Mouse (Mus musculus) kidney, embryonic 15.5 days (tissue): ENCODE data around the gene Ccdc92. TPM values are rescaled to one million over a fixed set of nuclear protein-coding genes. Genes with fewer than 3 reads are reported as not detected.

Source experiments
- ATAC-seq: fragments of 200-750 bp; cut with Nextera tagmentation; replicated peaks from 2 replicates; pipeline ENCODE4 v1.8.0; 2017; ENCODE audit warnings: moderate TSS enrichment; ENCODE audit not compliant: low FRiP score
- H3K27ac ChIP-seq: fragments of 300-500 bp; sonication (generic); 2 replicates; pipeline ENCODE4 v1.5.1; 2015; ENCODE audit warnings: mild to moderate bottlenecking, inconsistent platforms
- H3K27me3 ChIP-seq: fragments of 300-500 bp; sonication (generic); 2 replicates; pipeline ENCODE4 v1.6.1; 2015; ENCODE audit warnings: inconsistent platforms
- H3K36me3 ChIP-seq: fragments of 300-500 bp; sonication (generic); 2 replicates; pipeline ENCODE4 v1.6.1; 2015; ENCODE audit warnings: inconsistent platforms
- H3K4me1 ChIP-seq: fragments of 300-500 bp; sonication (generic); 2 replicates; pipeline ENCODE4 v1.6.1; 2015; ENCODE audit warnings: inconsistent platforms
- H3K4me2 ChIP-seq: fragments of 300-500 bp; sonication (generic); 2 replicates; pipeline ENCODE4 v1.6.1; 2015; ENCODE audit warnings: moderate library complexity, mild to moderate bottlenecking, inconsistent platforms
- H3K4me3 ChIP-seq: fragments of 300-500 bp; sonication (generic); replicated peaks from 2 replicates; pipeline ENCODE4 v1.5.1; 2015; ENCODE audit warnings: mild to moderate bottlenecking, inconsistent platforms
- H3K9ac ChIP-seq: fragments of 300-500 bp; sonication (generic); 2 replicates; pipeline ENCODE4 v1.6.1; 2015; ENCODE audit warnings: mild to moderate bottlenecking, inconsistent platforms
- H3K9me3 ChIP-seq: fragments of 300-500 bp; sonication (generic); replicated peaks from 2 replicates; pipeline ENCODE4 v1.6.1; 2016; ENCODE audit warnings: inconsistent platforms
- WGBS: fragments of 180-500 bp; shearing (Covaris S2); methylation state at CpG from one replicate; pipeline ENCODE4 v1.1.7; 2015; ENCODE audit warnings: mixed read lengths; 5-methylcytosine and 5-hydroxymethylcytosine counted together
- polyA plus RNA-seq: library from polyadenylated mRNA; unstranded; fragments of >200 nt; fragmentation: Nextera tagmentation; extraction: Ambion mirVana; gene quantifications from 2 replicates; pipeline ENCODE4 v1.2.1, GENCODE M21; 2015

The Ccdc92 gene
- 9.1 and 9.7 TPM in 2 replicates for polyA plus RNA-seq

DNA sequence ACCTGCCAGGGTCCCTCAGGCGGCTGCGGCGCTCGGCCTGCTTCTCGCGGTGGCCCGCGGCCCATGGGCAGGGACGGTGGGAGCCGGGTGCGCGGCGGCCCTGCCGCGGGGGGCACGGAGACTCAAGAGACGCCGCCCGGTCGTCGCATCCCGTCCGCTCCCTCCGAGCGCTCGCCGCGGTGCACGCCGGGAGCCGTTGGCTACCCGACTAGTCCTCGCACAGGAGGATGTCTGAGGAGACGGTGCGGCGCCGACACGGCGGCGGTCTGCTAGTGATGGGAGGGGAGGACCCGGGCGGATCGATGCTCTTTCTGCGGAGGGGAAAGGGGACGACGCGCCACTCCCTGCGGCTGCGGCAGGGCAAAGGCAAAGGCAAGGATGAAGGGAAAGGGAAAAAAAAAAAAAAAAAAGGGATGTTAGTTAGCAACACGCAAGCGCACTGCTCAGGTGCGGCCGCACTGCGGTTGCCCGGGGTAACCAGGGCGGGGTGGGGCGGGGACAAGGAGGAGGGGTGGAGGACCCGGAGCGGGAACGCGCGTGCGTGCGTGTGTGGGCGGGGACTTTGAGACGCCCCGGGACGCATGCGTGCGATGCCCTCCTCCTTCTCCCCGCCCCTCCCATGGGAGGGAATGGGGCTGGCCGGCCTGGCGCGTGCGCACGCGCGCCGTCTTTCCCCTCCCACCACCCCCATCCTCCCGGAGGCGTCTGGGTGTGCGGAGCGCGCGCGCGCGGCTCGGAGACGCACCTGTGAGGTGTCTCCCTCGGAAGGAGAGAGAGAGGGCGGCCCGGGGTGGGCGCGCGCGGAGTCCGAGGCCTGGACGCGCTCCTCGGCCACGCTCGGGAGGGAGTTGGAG, at the start of gene Ccdc92, which contains the start of gene Zfp664:
Gene Ccdc92 (minus strand): TSS at position 412 of the 854 bp plus-strand sequence.
Gene Zfp664 (plus strand): TSS at position 679 of the 854 bp plus-strand sequence.
- Histone ChIP-seq H3K27ac (peak within 1 kb of the TSS; percentile 96), H3K27me3 (peaks cover 34% of the 10 kb centered on the region), H3K4me1 (peaks cover 37% of the 10 kb centered on the region), H3K9ac (peak within 1 kb of the TSS; percentile 95), H3K4me3 (peak within 1 kb of the TSS; percentile 97), H3K9me3 (no peaks in the 10 kb centered on the region), H3K4me2 (peak within 1 kb of the TSS; percentile 97), H3K36me3 (peaks cover 13% of the 10 kb centered on the region)
- under 1% methylated on average over 93 of the region's 103 CpGs for WGBS
- peak; percentile 94 for ATAC-seq

- Histone ChIP-seq H3K27ac (no peak overlapping the region), H3K9ac (no peak overlapping the region), H3K27me3 (no peaks in the 10 kb centered on the region), H3K9me3 (no peaks in the 10 kb centered on the region), H3K4me1 (0 out of 2 replicates have a peak, but pooled peaks cover 4% of the 10 kb centered on the region), H3K36me3 (no peaks in the 10 kb centered on the region), H3K4me2 (no peak overlapping the region), H3K4me3 (no peak overlapping the region)
- 22% methylated on average over 5 of the region's 5 CpGs for WGBS
- ATAC-seq = peak; percentile 76; the same call in 1 of the 2 replicates
Observed at GRCm38 (mm10) chr5:124908860-124909259, 46.6 kb upstream of the Ccdc92 start.

DNA sequence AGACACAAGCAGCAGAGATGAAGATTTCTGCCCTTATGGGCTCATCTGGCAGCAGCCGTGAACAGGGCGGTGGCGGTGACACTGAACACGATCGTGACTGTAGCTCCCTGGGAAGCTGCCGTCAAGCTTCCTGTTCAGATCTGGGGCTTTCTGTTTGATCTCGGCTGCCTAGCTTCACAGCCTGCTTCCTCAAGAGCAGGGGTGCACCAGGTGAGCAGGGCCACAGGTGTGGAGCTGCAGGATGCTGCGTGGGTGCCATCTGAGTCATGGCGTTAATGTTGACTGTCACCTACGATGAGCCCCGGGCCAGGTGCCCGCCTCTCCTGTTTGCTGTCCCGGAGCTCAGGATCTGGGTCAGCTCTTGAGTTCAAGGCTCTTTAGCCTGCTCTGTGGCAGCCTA, 44.7 kb upstream of the Ccdc92 start:
- 71% methylated on average over 13 of the region's 13 CpGs for whole genome bisulfite sequencing
- no peak for ATAC-seq

DNA sequence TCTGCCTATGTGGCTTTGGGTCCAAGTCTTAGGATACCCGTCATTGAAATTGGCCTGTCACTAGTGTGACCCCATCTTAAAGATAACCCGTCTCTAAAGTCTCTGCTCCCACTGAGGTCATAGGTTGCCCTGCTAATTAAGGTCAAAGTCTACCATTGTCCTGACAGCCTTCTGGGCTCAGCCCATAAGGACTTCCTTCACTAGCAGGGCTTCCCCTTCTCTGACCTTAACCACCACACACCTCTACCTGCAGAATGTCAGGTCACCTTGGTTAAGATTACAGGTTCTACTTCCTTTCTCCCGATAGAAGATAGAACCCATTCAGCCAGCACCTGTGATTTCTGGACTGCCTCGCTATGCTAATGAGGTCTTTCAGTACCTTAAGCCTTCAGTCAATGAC, 41.6 kb upstream of the Ccdc92 start:
- H3K27ac ChIP-seq = no peak overlapping the region
- WGBS = 84% methylated on average over 4 of the region's 4 CpGs
- H3K4me3 ChIP-seq = no peak overlapping the region
- H3K4me2 ChIP-seq = no peak overlapping the region
- no peak for ATAC-seq
- peaks cover 17% of the 10 kb centered on the region for H3K4me1 ChIP-seq
- H3K9ac ChIP-seq = no peak overlapping the region
- no peaks in the 10 kb centered on the region for H3K36me3 ChIP-seq
- no peaks in the 10 kb centered on the region for H3K9me3 ChIP-seq
- no peaks in the 10 kb centered on the region for H3K27me3 ChIP-seq

More for the DNA sequence above, 44.7 kb upstream of the Ccdc92 start:
- no peaks in the 10 kb centered on the region for H3K27me3 ChIP-seq
- no peaks in the 10 kb centered on the region for H3K9me3 ChIP-seq
- H3K4me1 ChIP-seq = 0 out of 2 replicates have a peak, but pooled peaks cover 4% of the 10 kb centered on the region
- H3K4me2 ChIP-seq = no peak overlapping the region
- no peak overlapping the region for H3K4me3 ChIP-seq
- no peaks in the 10 kb centered on the region for H3K36me3 ChIP-seq
- no peak overlapping the region for H3K27ac ChIP-seq
- H3K9ac ChIP-seq = no peak overlapping the region

DNA sequence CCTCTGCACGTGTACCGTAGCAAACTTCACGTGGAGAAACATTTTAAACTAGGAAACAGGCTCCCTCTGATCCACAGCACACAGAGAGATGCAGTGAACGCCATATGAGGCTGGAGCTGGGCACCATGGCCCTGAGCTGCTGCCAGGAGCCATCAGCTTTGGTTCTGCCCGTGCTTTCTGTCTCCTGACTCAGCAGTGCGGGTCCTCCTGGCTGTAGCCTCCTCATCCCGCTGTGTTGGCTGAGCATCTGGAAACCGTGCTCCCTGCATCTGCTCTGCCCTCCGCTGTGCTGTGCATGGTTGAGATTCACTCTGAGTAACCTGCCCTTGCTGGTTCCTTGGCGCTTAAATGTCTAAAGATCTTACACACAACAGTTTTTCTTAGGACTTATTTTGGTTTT, 40.0 kb upstream of the Ccdc92 start:
- Histone ChIP-seq H3K4me1 (peaks cover 14% of the 10 kb centered on the region), H3K27ac (no peak overlapping the region), H3K4me2 (no peak overlapping the region), H3K36me3 (no peaks in the 10 kb centered on the region), H3K9ac (no peak overlapping the region), H3K9me3 (no peaks in the 10 kb centered on the region), H3K27me3 (no peaks in the 10 kb centered on the region), H3K4me3 (no peak overlapping the region)
- no peak for ATAC-seq
- 86% methylated on average over 10 of the region's 10 CpGs for WGBS

DNA sequence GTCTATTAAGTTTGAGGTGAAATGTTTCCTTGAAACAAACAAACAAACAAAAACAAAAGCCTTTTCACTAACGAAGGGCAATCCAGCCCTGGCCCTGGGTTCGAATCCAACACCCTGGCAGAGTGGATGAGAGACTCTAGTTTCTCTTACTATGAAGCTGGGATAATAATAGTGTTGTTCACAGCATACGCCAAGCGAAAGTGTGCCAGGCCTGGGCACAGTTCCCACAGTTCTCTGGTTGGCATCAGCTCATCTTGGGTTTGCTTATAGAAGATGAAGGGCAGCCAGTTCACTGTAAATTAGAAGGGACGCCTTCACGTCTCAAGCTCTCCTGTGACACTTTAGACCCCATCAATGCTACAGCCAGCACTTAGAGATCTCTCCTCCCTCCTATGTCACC, 39.5 kb upstream of the Ccdc92 start:
- no peak overlapping the region for H3K4me2 ChIP-seq
- no peak overlapping the region for H3K27ac ChIP-seq
- H3K4me3 ChIP-seq = no peak overlapping the region
- H3K36me3 ChIP-seq = no peaks in the 10 kb centered on the region
- H3K9me3 ChIP-seq = no peaks in the 10 kb centered on the region
- H3K9ac ChIP-seq = no peak overlapping the region
- H3K27me3 ChIP-seq = no peaks in the 10 kb centered on the region
- WGBS = 89% methylated on average over 6 of the region's 6 CpGs
- no peak for ATAC-seq
- H3K4me1 ChIP-seq = peaks cover 15% of the 10 kb centered on the region

- ATAC-seq = no peak
- H3K27ac ChIP-seq = no peak overlapping the region
- H3K9ac ChIP-seq = no peak overlapping the region
- no peaks in the 10 kb centered on the region for H3K36me3 ChIP-seq
- H3K9me3 ChIP-seq = no peaks in the 10 kb centered on the region
- H3K27me3 ChIP-seq = no peaks in the 10 kb centered on the region
- WGBS = 68% methylated on average over 19 of the region's 19 CpGs
- no peak overlapping the region for H3K4me2 ChIP-seq
- H3K4me1 ChIP-seq = peaks cover 19% of the 10 kb centered on the region
- H3K4me3 ChIP-seq = no peak overlapping the region
Observed at GRCm38 (mm10) chr5:124900738-124901490, 38.7 kb upstream of the Ccdc92 start.

DNA sequence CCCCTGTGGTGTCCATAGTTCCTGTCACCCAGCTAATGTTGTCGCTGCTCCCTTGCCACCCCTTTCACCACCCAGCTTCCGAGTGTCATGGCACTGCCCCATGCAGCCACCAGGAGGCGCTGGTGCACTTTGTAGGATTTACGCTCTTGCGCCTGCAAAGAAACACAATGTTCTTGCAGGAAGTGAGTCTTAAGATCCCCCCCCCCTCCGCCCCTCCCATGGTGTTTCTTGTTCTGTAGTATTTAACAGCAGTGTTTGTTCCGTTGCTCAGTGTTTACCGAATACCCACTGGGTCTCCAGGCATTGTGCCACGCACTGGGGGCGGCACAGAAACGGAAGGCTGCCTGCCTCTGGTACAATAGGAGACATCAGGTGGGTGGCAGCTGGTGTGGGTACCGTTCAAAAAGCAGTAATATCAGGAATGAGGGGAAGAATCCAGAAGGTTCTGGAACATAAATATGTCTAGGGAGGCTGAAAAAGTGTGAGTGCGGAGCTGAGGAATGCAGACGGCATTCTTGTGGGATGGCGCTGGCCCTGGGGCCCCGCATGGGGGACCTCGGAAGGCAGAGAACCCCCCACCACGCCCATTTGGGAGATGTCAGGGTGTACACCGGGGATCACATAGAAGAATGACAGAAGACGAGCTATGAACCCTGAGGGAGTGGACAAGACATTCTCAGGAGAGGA, 37.9 kb upstream of the Ccdc92 start:
- Histone ChIP-seq H3K4me2 (peak overlapping the region; percentile 53), H3K9ac (no peak overlapping the region), H3K4me3 (peak overlapping the region; percentile 17; the same call in 1 of the 2 replicates), H3K36me3 (no peaks in the 10 kb centered on the region), H3K27ac (no peak overlapping the region), H3K27me3 (no peaks in the 10 kb centered on the region), H3K9me3 (no peaks in the 10 kb centered on the region), H3K4me1 (peaks cover 24% of the 10 kb centered on the region)
- WGBS = 28% methylated on average over 20 of the region's 20 CpGs
- ATAC-seq = peak; percentile 47; the same call in 1 of the 2 replicates

DNA sequence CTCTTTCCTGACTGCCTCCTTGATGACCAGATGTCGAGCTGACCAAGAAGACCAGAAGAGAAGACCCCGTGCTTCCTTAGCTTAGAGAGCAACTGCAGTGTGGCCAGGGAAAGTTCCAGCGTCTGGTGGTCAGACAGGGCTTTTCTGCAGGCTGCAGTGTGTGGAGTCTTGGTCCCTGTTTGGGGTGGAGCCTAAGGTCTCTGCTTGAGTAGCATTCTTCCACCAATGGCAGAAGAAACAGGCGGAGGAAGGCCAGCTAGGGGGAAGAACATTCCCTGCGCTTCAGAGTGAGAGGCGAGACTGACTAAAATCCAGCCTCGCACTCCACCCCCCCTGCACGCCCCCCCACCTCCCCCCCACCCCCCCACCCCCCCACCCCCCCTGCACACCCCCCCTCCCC, 33.9 kb upstream of the Ccdc92 start:
- WGBS = 34% methylated on average over 6 of the region's 8 CpGs
- H3K9ac ChIP-seq = no peak overlapping the region
- H3K4me3 ChIP-seq = no peak overlapping the region
- H3K4me2 ChIP-seq = no peak overlapping the region
- H3K27me3 ChIP-seq = no peaks in the 10 kb centered on the region
- H3K4me1 ChIP-seq = peaks cover 31% of the 10 kb centered on the region
- no peaks in the 10 kb centered on the region for H3K36me3 ChIP-seq
- peak overlapping the region; percentile 41; the same call in 1 of the 2 replicates for H3K27ac ChIP-seq
- no peaks in the 10 kb centered on the region for H3K9me3 ChIP-seq
- peak; percentile 48; the same call in 1 of the 2 replicates for ATAC-seq

- WGBS = 40% methylated on average over 3 of the region's 3 CpGs
- Histone ChIP-seq H3K4me3 (no peak overlapping the region), H3K36me3 (peaks cover 32% of the 10 kb centered on the region), H3K4me2 (no peak overlapping the region), H3K27me3 (no peaks in the 10 kb centered on the region), H3K27ac (no peak overlapping the region), H3K4me1 (peaks cover 18% of the 10 kb centered on the region), H3K9ac (no peak overlapping the region), H3K9me3 (no peaks in the 10 kb centered on the region)
- no peak for ATAC-seq
Observed at GRCm38 (mm10) chr5:124891921-124892370, 29.7 kb upstream of the Ccdc92 start.

DNA sequence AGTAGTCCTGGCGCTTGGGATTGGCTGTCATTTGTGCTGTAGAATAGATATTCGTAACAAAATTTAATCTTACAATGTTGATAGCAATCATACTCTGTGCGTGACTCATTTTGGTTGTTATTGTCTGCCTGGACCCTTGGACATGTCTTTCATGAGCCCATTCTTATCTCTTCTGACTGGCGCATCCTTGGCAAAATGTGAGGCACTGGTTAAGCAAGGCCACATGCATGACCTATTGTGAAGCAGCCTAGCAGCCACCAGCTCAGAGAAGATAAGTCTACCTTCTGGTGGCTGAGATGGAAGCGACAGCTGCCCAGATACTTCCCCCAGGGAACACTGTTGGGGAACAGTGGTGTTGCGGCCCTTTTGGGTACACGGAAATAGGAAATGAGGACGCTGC, 26.4 kb upstream of the Ccdc92 start:
- H3K9me3 ChIP-seq = no peaks in the 10 kb centered on the region
- peaks cover 65% of the 10 kb centered on the region for H3K36me3 ChIP-seq
- no peak overlapping the region for H3K4me2 ChIP-seq
- H3K9ac ChIP-seq = no peak overlapping the region
- H3K27me3 ChIP-seq = no peaks in the 10 kb centered on the region
- no peak for ATAC-seq
- no peak overlapping the region for H3K4me3 ChIP-seq
- peaks cover 8% of the 10 kb centered on the region; the same call in 1 of the 2 replicates for H3K4me1 ChIP-seq
- 93% methylated on average over 8 of the region's 8 CpGs for WGBS
- H3K27ac ChIP-seq = no peak overlapping the region
